Mouse (Mus musculus): ENCODE measurements around the gene R3hdm4. TPM values are rescaled to one million over a fixed set of nuclear protein-coding genes. Genes with fewer than 3 reads are reported as not detected.

Gene R3hdm4
- 59.6 TPM for polyA plus RNA-seq (2014; fragmentation: Illumina TruSeq; extraction: RNeasy Lipid Tissue Mini Kit (QIAGEN cat#74804); ENCODE audit: insufficient read depth, low read depth, low replicate concordance)

GRCm38 (mm10) chr10:79920958-79921535 lies at the start of gene R3hdm4:
TSS of gene R3hdm4 (minus strand) at chr10:79921208.

GRCm38 (mm10) chr10:79970415-79971182 lies 49.6 kb upstream of the R3hdm4 start, which contains the start of gene Grin3b:
TSS of gene Grin3b (plus strand) at chr10:79970715.

GRCm38 (mm10) chr10:79959847-79960601 lies 39.0 kb upstream of the R3hdm4 start, which contains the start of gene Wdr18:
TSS of gene Wdr18 (plus strand) at chr10:79960152.

GRCm38 (mm10) chr10:79926491-79927323 lies 5.7 kb upstream of the R3hdm4 start, which contains the start of gene Arid3a:
TSS of gene Arid3a (plus strand) at chr10:79927043.

GRCm38 (mm10) chr10:79916808-79917531 lies 4.0 kb downstream of the R3hdm4 start, which contains the start of gene Kiss1r:
TSS of gene Kiss1r (plus strand) at chr10:79916971.

GRCm38 (mm10) chr10:79910556-79910955 lies 10.5 kb downstream of the R3hdm4 start, which contains the start of gene Gm26602:
TSS of gene Gm26602 (plus strand) at chr10:79910856.

GRCm38 (mm10) chr10:79908167-79909091 lies 12.6 kb downstream of the R3hdm4 start, which contains the start of gene Med16:
TSS of gene Med16 (minus strand) at chr10:79908923.

GRCm38 (mm10) chr10:79890670-79891069 lies 30.3 kb downstream of the R3hdm4 start, which contains the start of gene Cfd:
TSS of gene Cfd (plus strand) at chr10:79890853.

GRCm38 (mm10) chr10:79886054-79886453 lies 35.0 kb downstream of the R3hdm4 start, which contains the start of gene Elane:
TSS of gene Elane (plus strand) at chr10:79886247.

GRCm38 (mm10) chr10:79874290-79874862 lies 46.6 kb downstream of the R3hdm4 start, which contains the start of the genes Prtn3 and Plppr3:
TSS of gene Prtn3 (plus strand) at chr10:79874476.
TSS of gene Plppr3 (minus strand) at chr10:79874634.

Other genes starting within 250 kb of the R3hdm4 start
- gene Cdc34, start 239.0 kb downstream of the R3hdm4 start, polyA plus RNA-seq (2014; fragmentation: Illumina TruSeq; extraction: RNeasy Lipid Tissue Mini Kit (QIAGEN cat#74804); ENCODE audit: insufficient read depth, low read depth, low replicate concordance) = 73.4 TPM
- 1.4 TPM for gene Gzmm, start 232.2 kb downstream of the R3hdm4 start, polyA plus RNA-seq (2014; fragmentation: Illumina TruSeq; extraction: RNeasy Lipid Tissue Mini Kit (QIAGEN cat#74804); ENCODE audit: insufficient read depth, low read depth, low replicate concordance)
- 666 TPM for gene Bsg, start 216.7 kb downstream of the R3hdm4 start, polyA plus RNA-seq (2014; fragmentation: Illumina TruSeq; extraction: RNeasy Lipid Tissue Mini Kit (QIAGEN cat#74804); ENCODE audit: insufficient read depth, low read depth, low replicate concordance)
- 0.48 TPM for gene Hcn2, start 204.6 kb downstream of the R3hdm4 start, polyA plus RNA-seq (2014; fragmentation: Illumina TruSeq; extraction: RNeasy Lipid Tissue Mini Kit (QIAGEN cat#74804); ENCODE audit: insufficient read depth, low read depth, low replicate concordance)
- 19.4 TPM for gene Polrmt, start 174.6 kb downstream of the R3hdm4 start, polyA plus RNA-seq (2014; fragmentation: Illumina TruSeq; extraction: RNeasy Lipid Tissue Mini Kit (QIAGEN cat#74804); ENCODE audit: insufficient read depth, low read depth, low replicate concordance)
- not detected for gene Fgf22, start 166.1 kb downstream of the R3hdm4 start, polyA plus RNA-seq (2014; fragmentation: Illumina TruSeq; extraction: RNeasy Lipid Tissue Mini Kit (QIAGEN cat#74804); ENCODE audit: insufficient read depth, low read depth, low replicate concordance)
- 25.3 TPM for gene Rnf126, start 154.3 kb downstream of the R3hdm4 start, polyA plus RNA-seq (2014; fragmentation: Illumina TruSeq; extraction: RNeasy Lipid Tissue Mini Kit (QIAGEN cat#74804); ENCODE audit: insufficient read depth, low read depth, low replicate concordance)
- 20.4 TPM for gene Fstl3, start 143.9 kb downstream of the R3hdm4 start, polyA plus RNA-seq (2014; fragmentation: Illumina TruSeq; extraction: RNeasy Lipid Tissue Mini Kit (QIAGEN cat#74804); ENCODE audit: insufficient read depth, low read depth, low replicate concordance)
- gene Prss57, start 130.2 kb downstream of the R3hdm4 start, polyA plus RNA-seq (2014; fragmentation: Illumina TruSeq; extraction: RNeasy Lipid Tissue Mini Kit (QIAGEN cat#74804); ENCODE audit: insufficient read depth, low read depth, low replicate concordance) = 0.08 TPM
- 18.7 TPM for gene Palm, start 127.6 kb downstream of the R3hdm4 start, polyA plus RNA-seq (2014; fragmentation: Illumina TruSeq; extraction: RNeasy Lipid Tissue Mini Kit (QIAGEN cat#74804); ENCODE audit: insufficient read depth, low read depth, low replicate concordance)
- gene Misp, start 100.2 kb downstream of the R3hdm4 start, polyA plus RNA-seq (2014; fragmentation: Illumina TruSeq; extraction: RNeasy Lipid Tissue Mini Kit (QIAGEN cat#74804); ENCODE audit: insufficient read depth, low read depth, low replicate concordance) = 3.5 TPM
- gene Ptbp1, start 66.8 kb downstream of the R3hdm4 start, polyA plus RNA-seq (2014; fragmentation: Illumina TruSeq; extraction: RNeasy Lipid Tissue Mini Kit (QIAGEN cat#74804); ENCODE audit: insufficient read depth, low read depth, low replicate concordance) = 81.3 TPM
- 2.2 TPM for gene Prtn3, start 46.7 kb downstream of the R3hdm4 start, polyA plus RNA-seq (2014; fragmentation: Illumina TruSeq; extraction: RNeasy Lipid Tissue Mini Kit (QIAGEN cat#74804); ENCODE audit: insufficient read depth, low read depth, low replicate concordance)
- gene Plppr3, start 46.6 kb downstream of the R3hdm4 start, polyA plus RNA-seq (2014; fragmentation: Illumina TruSeq; extraction: RNeasy Lipid Tissue Mini Kit (QIAGEN cat#74804); ENCODE audit: insufficient read depth, low read depth, low replicate concordance) = 3.4 TPM
- gene Elane, start 35.0 kb downstream of the R3hdm4 start, polyA plus RNA-seq (2014; fragmentation: Illumina TruSeq; extraction: RNeasy Lipid Tissue Mini Kit (QIAGEN cat#74804); ENCODE audit: insufficient read depth, low read depth, low replicate concordance) = not detected
- gene Cfd, start 30.4 kb downstream of the R3hdm4 start, polyA plus RNA-seq (2014; fragmentation: Illumina TruSeq; extraction: RNeasy Lipid Tissue Mini Kit (QIAGEN cat#74804); ENCODE audit: insufficient read depth, low read depth, low replicate concordance) = 873 TPM
- 12.4 TPM for gene Med16, start 12.3 kb downstream of the R3hdm4 start, polyA plus RNA-seq (2014; fragmentation: Illumina TruSeq; extraction: RNeasy Lipid Tissue Mini Kit (QIAGEN cat#74804); ENCODE audit: insufficient read depth, low read depth, low replicate concordance)
- not detected for gene Gm26602, start 10.4 kb downstream of the R3hdm4 start, polyA plus RNA-seq (2014; fragmentation: Illumina TruSeq; extraction: RNeasy Lipid Tissue Mini Kit (QIAGEN cat#74804); ENCODE audit: insufficient read depth, low read depth, low replicate concordance)
- gene Kiss1r, start 4.2 kb downstream of the R3hdm4 start, polyA plus RNA-seq (2014; fragmentation: Illumina TruSeq; extraction: RNeasy Lipid Tissue Mini Kit (QIAGEN cat#74804); ENCODE audit: insufficient read depth, low read depth, low replicate concordance) = 3.0 TPM
- 2.2 TPM for gene Arid3a, start 5.8 kb upstream of the R3hdm4 start, polyA plus RNA-seq (2014; fragmentation: Illumina TruSeq; extraction: RNeasy Lipid Tissue Mini Kit (QIAGEN cat#74804); ENCODE audit: insufficient read depth, low read depth, low replicate concordance)
- 25.0 TPM for gene Wdr18, start 38.9 kb upstream of the R3hdm4 start, polyA plus RNA-seq (2014; fragmentation: Illumina TruSeq; extraction: RNeasy Lipid Tissue Mini Kit (QIAGEN cat#74804); ENCODE audit: insufficient read depth, low read depth, low replicate concordance)
- not detected for gene Grin3b, start 49.5 kb upstream of the R3hdm4 start, polyA plus RNA-seq (2014; fragmentation: Illumina TruSeq; extraction: RNeasy Lipid Tissue Mini Kit (QIAGEN cat#74804); ENCODE audit: insufficient read depth, low read depth, low replicate concordance)
- gene Tmem259, start 63.1 kb upstream of the R3hdm4 start, polyA plus RNA-seq (2014; fragmentation: Illumina TruSeq; extraction: RNeasy Lipid Tissue Mini Kit (QIAGEN cat#74804); ENCODE audit: insufficient read depth, low read depth, low replicate concordance) = 67.1 TPM
- 208 TPM for gene Cnn2, start 67.4 kb upstream of the R3hdm4 start, polyA plus RNA-seq (2014; fragmentation: Illumina TruSeq; extraction: RNeasy Lipid Tissue Mini Kit (QIAGEN cat#74804); ENCODE audit: insufficient read depth, low read depth, low replicate concordance)
- 7.0 TPM for gene Abca7, start 75.3 kb upstream of the R3hdm4 start, polyA plus RNA-seq (2014; fragmentation: Illumina TruSeq; extraction: RNeasy Lipid Tissue Mini Kit (QIAGEN cat#74804); ENCODE audit: insufficient read depth, low read depth, low replicate concordance)
- 36.5 TPM for gene Arhgap45, start 95.4 kb upstream of the R3hdm4 start, polyA plus RNA-seq (2014; fragmentation: Illumina TruSeq; extraction: RNeasy Lipid Tissue Mini Kit (QIAGEN cat#74804); ENCODE audit: insufficient read depth, low read depth, low replicate concordance)
- gene Polr2e, start 118.6 kb upstream of the R3hdm4 start, polyA plus RNA-seq (2014; fragmentation: Illumina TruSeq; extraction: RNeasy Lipid Tissue Mini Kit (QIAGEN cat#74804); ENCODE audit: insufficient read depth, low read depth, low replicate concordance) = 120 TPM
- gene Gpx4, start 126.0 kb upstream of the R3hdm4 start, polyA plus RNA-seq (2014; fragmentation: Illumina TruSeq; extraction: RNeasy Lipid Tissue Mini Kit (QIAGEN cat#74804); ENCODE audit: insufficient read depth, low read depth, low replicate concordance) = 1,013 TPM
- 13.9 TPM for gene Sbno2, start 184.4 kb upstream of the R3hdm4 start, polyA plus RNA-seq (2014; fragmentation: Illumina TruSeq; extraction: RNeasy Lipid Tissue Mini Kit (QIAGEN cat#74804); ENCODE audit: insufficient read depth, low read depth, low replicate concordance)
- 98.1 TPM for gene Stk11, start 194.6 kb upstream of the R3hdm4 start, polyA plus RNA-seq (2014; fragmentation: Illumina TruSeq; extraction: RNeasy Lipid Tissue Mini Kit (QIAGEN cat#74804); ENCODE audit: insufficient read depth, low read depth, low replicate concordance)
- gene Atp5d, start 217.4 kb upstream of the R3hdm4 start, polyA plus RNA-seq (2014; fragmentation: Illumina TruSeq; extraction: RNeasy Lipid Tissue Mini Kit (QIAGEN cat#74804); ENCODE audit: insufficient read depth, low read depth, low replicate concordance) = 267 TPM
- 6.8 TPM for gene Cbarp, start 219.6 kb upstream of the R3hdm4 start, polyA plus RNA-seq (2014; fragmentation: Illumina TruSeq; extraction: RNeasy Lipid Tissue Mini Kit (QIAGEN cat#74804); ENCODE audit: insufficient read depth, low read depth, low replicate concordance)
- gene Midn, start 227.1 kb upstream of the R3hdm4 start, polyA plus RNA-seq (2014; fragmentation: Illumina TruSeq; extraction: RNeasy Lipid Tissue Mini Kit (QIAGEN cat#74804); ENCODE audit: insufficient read depth, low read depth, low replicate concordance) = 24.9 TPM
- 84.5 TPM for gene Cirbp, start 244.8 kb upstream of the R3hdm4 start, polyA plus RNA-seq (2014; fragmentation: Illumina TruSeq; extraction: RNeasy Lipid Tissue Mini Kit (QIAGEN cat#74804); ENCODE audit: insufficient read depth, low read depth, low replicate concordance)